Mouse (Mus musculus): Measurements from ENCODE around the gene Gkn2.

Gene Gkn2

DNA sequence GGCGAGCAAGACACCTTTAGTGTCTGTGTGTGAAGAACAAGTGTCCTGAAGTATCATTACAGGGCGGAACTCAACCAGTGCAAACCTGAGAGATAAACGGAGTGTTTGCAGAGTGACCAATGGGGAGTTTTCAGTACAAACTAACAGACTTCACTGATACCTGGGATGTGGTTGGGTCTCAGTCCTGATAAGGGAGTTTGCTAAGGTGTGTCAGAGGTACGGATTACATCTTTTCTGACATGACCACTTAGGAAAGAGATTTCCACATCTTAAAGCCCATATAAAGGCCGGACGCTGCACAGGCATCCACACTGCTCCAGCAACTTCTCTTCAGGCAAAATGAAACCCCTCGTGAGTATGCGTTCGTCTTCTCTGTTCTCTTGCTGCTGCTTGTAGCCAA is at the start of gene Gkn2:
Gene Gkn2, plus strand, starts transcription at position 301 of the 400 bp plus-strand sequence.
- DNase-seq, result no peak

DNA sequence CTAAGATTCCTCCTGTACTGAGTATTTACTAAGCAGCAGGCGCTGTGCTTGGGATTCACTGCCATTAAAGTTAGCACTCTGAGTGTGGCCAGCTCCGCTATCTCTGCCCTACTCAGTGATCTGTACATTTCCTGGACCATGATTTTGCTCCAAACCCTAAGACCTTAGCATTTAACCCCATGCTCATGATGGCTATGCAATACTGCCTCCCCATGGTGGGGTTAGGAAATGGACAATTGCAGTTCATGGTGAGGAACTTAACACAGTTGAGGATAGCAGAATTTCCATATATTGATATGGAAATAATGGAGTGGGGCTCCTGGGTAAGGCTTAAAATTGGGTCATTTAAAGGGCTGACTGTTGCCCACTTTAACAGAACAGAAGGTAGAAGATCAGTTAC is 49.8 kb upstream of the Gkn2 start:
- no peak for DNase-seq

DNA sequence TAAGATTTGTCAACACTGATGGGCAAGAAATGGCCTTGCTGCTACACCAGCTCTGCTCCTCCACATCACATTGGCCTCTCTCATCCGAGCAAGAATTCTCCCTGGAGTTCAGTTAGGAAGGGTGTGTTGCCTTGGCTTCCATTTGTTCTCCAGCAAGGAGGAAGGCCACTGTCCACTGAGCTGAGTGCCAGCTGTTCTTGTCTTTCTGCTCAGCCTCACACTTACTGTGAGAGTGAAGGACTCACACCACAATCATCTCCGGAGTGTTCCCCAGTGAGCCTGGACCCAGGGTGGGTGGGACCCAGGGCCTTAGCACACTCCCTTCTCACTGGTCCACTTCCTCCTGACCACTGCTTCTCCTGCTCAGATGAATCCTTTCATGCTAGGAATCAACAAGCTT is 46.2 kb upstream of the Gkn2 start:
- no peak for DNase-seq

DNA sequence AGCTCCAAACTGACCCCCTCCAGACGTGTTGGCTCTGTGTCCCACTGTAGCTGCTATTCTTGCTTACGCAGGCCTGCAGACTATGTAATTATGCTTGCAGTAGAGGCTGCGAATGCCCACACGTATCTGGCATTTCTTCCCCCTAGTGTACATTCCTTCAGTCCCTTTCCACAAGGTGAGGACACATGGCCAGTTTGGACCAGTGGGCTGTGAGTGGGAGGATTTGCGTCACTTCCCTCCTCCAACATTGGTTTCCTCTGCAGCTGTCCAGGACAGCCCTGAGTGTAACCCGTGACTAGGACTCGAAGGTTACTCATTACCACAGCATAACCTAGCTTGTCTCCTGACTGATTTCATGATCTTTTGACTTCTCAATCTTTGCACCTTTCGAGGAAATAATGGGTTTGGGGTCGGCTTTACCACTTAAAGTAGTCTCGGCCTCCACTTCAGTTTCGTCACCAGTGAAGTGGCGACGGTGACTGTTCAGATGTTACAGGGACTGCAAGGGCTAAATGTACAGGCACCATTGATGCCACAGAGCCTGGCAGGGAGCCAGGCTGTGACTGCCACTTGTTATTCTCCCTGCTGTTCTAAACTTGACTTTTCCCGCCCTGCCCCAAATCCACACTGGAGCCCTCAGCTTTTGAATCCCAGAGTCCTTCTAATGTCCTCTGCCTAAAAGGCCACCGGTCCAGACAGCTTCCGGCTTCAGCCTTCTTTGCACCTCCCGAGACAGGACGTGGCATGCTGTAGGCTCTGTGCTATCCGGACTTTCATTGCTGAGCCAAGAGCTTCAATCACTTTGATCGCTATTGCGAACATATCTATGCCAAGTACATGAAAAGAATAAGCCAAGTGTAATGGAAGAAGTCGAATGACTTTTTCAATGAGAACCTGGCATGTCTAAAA is 44.6 kb upstream of the Gkn2 start:
- no peak for DNase-seq

DNA sequence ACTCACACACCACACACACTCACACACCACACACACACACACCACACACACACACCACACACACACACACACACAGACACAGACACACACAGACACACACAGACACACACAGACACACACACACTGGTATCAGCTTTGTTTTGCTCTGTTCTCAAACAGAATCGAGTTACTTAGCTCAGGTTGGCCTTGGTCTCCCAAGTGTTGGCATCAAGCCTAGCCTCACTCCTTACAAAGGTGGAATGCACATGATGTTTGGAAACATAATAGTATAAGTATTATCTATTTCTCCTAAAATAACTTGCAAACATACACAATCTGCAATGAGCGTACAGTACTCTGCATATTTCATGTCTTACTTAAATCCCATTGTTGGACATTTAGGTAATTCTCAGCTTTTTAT is 40.8 kb upstream of the Gkn2 start:
- DNase-seq, result no peak

DNA sequence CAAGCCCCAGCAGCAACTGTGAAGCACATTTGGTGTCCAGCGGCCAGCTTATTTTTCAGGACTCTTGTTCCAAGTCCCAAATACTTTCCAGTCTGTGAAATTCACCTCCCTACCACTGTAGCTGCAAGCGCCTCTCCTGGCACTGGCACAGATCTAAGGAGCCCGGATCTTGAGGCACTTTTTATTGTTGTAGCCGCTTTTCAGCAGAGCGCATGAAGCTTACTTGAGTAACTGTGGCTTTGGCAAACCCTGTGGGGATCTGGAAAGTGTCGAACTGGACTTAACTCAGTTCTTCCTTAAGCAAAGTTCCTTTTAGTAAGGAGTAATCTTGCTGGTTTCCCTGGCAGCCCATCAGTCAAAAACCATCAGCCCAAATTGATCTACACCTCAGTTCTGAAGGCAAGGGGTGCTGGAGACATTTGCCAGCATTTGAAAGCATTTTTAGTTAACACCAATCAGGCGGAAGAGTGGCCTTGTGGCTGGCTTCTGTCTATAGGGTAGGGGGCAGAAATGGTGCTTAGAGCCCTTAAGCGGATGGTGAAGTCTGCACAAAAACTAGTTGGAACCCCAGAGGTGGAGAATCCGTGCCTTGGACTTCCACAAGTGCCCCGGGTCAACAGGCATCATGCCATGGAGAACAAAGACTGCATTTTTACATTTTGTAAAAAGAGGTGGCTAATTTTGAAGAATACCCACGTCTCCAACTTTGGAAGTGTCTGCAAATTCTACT is 38.6 kb upstream of the Gkn2 start:
- no peak for DNase-seq

DNA sequence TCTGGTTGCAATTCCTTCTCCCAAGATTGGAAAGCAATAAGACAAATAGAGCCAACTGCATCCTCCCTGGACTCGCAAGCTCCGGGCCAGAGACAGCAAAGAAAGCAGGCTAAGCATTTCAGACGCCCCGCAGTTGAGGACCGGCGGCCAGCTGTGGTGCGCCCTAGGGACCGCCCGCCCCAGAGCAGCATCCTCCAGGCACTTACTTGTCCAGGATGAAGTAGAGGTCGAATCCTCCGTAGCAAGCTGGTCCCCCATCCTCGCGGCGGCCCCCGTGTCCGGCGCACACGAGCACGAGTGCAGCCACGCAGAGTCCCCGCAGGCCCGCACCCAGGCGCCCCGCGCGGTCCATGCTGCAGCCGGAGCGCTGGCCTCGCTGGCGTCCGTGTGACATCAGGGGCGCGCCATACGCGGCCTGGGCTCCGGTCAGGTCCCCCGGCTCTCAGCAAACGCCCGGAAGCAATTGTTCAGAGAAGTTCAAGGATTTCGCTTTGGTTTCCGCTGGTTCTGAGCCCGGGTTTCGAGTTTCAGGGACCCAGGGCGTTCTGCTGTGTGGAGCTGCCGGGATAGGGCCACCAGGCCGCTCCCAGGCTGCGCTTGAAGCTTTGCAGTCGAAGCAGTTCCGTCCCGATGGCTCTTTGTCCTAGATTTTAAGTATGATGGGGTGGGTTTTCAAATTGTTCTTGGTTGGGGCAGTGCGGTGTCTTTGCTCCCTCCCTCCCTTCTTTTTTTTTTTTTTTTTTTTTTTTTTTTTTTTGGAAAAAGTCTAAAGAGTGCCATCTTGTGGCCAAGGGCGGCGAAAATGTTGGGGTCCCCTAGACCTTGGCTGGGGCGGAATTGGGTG is 37.8 kb upstream of the Gkn2 start, which contains the start of gene Antxr1:
Gene Antxr1, minus strand, starts transcription at position 731 of the 844 bp plus-strand sequence.
- DNase-seq, result peak; percentile 6

DNA sequence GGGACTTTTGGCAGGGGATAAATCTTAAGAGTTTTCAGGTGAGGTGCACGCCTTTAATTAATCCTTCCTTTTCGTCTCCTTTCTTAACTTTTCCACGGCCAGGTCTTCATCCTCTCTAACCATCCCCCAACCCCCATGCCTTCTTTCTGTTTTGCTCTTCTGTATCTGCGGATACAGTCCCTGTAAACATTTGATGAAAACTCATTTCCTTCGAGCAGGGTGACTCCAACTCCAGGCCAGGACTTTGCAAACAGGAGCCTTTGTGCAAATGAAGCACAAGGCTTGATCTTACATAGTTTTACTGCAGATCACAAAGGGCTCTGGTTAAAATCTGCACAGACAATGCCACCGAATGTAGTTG is 37.2 kb upstream of the Gkn2 start:
- DNase-seq, result no peak

DNA sequence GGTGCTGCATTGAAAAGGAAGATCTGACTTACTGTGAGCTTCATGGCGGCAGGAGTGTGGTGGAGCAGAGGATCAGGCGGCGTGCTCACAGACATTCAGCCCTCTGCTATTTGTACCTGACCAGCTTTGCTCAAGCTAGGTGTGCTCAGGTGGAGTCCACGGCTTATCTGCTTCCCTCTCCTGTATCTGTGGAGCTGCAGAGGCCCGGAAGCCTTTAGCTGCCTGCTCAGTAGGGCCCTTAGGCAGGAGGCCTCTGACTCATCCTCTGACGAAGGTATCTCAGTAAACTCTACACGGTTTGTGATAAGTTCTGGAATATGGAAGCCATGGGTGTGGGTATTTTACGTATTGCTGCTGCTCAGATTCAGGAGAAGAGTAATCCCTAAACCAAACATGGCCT is 22.3 kb upstream of the Gkn2 start, which contains the start of gene Gkn1:
Gene Gkn1, minus strand, starts transcription at position 114 of the 400 bp plus-strand sequence.
- DNase-seq, result no peak

DNA sequence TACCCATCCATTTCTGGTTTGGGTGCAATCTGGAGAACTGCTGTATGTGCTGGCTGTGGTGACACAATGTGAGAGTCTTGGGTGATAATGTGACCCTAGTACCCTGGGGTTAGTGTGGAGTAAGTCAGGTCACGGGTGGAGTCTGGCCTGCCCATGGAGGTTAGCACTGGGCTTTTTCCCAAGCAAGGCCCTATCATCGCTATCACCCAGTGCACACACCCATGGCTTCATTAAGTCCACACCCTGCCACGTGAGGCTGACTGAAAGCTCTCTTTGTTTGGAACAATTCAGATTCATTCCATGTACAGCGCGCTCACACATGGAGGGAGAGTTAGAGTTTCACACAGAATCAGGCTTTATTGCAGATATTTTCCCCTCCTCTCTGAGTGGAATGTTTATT is 18.7 kb upstream of the Gkn2 start:
- no peak for DNase-seq

DNA sequence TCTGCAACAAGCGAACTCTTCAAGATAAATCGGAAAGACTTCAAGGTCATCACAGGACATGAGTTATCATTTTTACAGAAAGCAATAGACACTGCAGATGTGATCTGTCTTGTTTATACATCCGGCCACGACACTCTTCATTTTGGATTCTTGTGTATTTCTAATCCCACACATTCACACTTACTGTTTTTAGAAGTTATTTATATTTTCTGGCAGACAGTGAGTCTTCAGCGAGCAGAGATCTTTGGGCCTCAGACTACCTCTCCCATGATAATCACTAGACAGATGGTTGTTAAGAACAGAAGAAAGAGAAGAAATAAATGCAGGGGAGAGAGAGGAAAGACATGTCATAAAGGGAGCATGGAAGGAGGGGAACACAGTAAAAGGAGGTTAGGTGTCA is 3.9 kb upstream of the Gkn2 start:
- DNase-seq, result no peak

DNA sequence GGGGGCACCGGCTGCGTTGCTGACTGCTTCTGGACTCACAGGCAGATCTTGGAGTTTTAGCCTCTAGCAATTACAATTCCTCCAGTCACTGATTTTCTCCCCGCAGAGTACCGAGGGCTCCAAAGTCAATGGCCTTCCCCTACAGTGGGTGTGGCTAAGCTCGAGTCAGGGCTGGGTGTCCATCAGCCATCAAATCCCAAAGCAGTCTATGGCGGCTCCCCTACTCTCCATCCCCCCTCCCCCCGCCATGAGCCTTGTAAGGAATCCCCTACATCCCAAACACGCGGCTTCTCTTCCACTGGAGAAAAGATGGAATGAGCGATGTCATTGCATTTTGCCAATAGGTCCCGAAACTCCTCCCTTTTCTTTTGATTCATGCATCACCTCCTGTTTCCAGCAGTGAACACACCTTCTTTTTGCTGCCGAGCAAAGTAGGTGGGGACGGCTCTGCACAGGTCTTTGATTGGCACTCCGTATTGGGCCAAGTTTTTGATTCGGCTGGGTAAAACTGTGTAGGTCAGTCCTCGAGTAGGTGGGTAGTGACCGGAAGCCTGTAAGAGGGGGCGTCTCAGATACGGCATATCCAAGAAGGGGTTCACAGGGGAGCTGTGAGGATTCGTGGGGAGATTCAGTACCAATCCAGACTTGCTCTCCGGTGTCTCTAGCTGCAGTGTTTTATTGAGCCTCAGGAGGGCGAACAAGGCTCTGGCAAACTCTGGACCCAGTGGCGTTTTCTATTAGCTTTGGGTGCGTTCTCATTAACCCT is 11.0 kb downstream of the Gkn2 start:
- DNase-seq, result no peak

DNA sequence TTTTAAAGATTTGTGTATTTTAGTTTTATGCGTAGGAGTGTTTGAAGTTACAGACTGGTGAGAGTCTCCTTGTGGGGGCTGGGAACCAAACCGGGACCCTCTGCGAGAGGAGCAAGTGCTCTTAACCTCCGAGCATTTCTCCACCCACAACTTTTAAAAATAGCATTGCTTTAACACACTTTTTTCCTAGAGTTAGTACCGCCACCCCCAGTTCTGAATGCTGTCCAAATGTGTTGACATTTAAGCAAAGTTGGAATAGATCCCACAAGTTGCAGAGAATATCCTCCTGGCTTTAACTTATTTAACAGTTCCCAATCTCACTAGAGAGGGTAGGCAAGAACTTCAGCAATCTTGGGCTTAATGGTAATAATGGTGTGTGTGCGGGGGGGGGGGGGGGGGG is 11.6 kb downstream of the Gkn2 start:
- no peak for DNase-seq

DNA sequence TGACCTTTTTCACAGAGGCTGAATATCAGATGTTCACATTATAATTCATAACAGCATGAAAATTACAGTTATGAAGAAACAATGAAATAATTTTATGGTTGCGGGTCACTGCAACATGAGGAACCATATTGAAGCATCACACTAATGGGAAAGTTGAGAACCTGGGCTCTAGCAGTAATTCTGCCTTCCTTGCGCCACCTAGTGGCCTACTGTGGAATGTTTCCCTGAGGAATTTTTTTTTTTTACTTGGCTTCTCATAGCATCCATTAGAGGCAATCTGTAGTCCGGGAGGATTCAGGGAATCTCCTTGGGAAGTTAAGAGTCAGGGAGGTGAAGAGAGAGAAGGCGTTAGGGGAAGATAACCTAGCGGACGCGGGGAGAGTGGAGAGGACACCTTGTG is 13.0 kb downstream of the Gkn2 start:
- peak; percentile 18 for DNase-seq

DNA sequence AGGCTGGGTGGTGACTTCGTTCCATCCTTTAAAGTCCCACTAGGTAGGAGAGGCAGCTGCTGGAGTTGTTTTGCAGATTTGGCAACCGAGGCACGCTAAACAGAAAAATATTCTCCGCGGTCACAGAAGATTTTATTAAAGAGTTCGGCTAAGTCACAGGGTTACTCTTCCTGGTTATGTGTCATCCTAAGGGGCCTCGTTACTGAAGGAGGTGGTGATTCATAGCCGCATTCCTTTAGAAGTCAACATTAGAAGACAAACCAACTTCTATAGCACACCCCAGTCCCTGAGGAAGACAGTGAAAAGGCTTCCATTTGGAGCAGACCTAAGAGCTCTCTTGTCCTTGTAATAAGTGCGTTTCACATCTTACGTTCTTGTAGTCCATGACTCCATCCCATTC is 13.5 kb downstream of the Gkn2 start:
- no peak for DNase-seq

DNA sequence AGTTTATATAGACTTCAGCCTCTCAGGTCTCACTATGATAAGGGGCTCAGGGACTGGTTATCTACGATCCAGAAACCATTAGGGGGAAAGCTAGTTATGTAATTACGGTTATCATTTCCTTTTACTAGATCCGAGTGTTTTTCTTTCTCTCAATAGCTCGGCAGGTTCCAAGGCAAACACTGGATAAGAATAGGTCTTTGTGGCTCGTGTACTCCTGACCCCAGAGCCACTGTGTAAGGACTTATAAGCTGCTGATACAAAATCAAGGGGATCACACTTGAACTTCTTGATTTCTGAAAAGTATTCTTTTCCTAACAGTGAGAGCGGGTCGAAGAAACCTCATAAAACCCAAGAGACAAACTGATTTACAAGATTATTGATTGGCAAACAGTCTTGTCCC is 15.7 kb downstream of the Gkn2 start, which contains the start of gene Gkn3:
Gene Gkn3, minus strand, starts transcription at position 59 of the 400 bp plus-strand sequence.
- DNase-seq, result no peak

DNA sequence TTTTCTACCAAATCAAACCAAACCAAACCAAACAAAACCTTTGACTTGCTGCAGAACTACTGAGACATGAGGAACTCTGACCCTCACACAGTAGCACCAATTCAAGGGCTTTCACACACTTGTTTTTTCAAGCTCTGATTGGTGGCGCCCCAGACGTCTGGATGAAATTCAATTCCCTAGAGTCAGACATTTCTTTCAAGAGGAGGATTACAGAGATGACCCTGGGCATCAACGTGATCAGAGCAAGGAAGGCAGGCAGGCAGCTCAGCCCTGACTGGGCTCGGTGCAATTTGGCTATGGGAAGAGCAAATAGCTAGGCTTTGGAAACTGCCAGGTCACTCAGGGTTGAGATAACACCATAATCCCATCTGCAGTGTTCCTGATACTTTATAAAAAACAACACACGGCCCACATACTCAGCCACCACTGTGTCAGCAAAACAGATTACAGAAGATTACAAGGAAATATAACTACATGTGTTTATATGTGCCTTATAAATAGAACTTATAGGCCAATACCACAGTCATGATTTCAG is 16.4 kb downstream of the Gkn2 start:
- DNase-seq, result no peak

DNA sequence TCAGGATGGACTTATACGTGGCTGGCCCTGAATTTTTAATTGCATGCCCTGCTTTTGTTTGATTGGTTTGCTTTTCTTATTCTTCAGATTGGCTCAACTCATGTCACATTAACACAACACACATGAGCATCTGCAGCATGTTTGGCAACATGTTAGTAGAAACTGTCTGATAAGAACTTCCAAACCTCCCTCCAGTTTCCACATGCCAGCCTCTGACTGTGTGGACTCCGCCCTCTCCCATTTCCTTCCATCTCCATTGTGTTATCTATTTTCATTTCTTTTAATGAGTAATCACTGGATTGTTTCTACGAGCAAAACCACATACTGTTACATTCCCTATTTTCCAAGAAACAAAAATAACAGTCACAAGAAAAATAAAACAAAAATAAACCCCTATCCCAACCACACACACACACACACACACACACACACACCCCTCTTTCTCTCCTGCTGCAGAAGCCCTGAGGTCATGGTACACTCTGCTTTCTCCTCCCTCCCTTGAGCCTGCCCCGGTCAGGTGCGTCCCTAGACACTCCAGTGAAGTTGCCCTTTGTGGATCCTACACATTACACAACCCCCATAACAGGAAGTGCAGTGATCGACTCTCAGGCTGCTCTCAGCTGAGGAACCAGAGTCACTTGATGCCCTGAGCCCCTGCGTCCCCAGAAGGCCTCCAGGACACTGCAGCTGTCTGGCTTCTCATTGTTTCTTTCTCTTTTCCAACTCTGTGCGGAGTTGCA is 20.5 kb downstream of the Gkn2 start:
- DNase-seq, result no peak

DNA sequence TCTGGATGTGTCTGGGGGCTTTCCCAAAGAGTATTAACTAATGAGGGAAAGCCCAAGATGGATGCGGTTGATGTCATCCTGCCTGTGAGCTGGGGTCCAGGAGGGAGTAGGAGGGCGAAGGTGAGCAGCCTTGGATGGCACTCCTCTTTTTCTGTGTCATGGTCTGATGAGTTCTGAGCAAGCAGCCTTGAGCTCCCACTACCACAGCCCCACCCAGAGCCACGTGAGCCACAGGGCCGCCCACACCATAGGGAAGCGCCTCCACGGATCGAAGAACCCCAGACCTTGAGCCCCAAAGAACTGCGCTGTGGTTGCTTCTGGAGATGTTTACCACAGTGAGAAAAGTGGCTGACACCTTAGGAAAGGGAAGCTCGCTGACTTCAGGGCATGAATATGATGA is 21.6 kb downstream of the Gkn2 start:
- DNase-seq, result no peak

DNA sequence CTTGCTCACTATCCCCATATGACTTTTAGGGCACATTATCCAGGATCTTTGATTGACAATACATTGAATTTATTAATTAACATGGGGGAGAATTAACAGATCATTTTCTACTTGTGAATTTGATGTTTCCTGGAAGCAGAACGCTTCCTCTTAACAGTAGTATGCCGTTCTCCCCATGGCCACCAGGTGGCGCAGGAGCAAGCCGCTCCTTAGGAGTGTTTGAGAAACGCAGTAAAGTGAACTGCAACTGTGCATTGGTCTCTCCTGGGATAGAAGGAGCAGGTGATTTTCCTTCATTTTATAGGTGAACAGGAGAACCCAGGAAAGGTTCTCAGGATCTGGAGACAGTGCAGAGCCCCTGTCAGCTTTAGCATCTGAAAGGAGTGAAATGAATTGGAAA is 26.0 kb downstream of the Gkn2 start:
- DNase-seq, result peak; percentile 22

DNA sequence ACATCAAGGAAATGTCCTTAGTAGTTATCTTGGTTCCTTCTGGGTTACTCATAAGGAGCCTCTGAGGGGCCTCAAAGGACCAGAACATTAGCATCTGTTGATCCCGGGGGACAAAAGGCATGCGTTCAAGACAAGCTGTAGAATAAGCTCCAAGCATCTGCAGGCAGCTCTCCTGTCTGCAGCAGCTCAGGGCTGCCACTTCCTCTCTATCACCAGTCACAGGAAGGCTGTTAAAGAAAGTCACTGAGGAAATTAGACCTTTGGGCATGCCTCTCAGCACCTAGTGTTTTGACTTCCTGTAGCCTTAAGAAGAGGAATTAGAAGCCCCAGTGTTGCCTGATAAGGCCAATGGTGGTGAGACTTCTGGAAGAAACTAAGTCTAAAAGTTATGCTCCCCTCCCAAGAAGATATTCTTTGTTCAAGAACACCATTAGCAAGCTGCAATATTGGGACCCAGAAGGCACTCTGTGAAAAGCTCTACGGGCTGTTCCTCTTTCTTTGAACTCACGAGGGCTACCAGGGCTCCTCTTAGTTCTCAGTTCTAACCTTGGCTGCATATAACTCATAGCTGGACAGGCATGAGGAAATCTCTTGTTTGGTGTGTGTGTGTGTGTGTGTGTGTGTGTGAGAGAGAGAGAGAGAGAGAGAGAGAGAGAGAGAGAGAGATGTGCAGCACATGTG is 26.9 kb downstream of the Gkn2 start:
- DNase-seq, result no peak

All from cerebellum, adult 9-11 months (tissue).